Mouse (Mus musculus) hindbrain, embryonic 10.5 days (tissue): ENCODE results near the gene Dnm2. TPM values are rescaled to one million over a fixed set of nuclear protein-coding genes. Genes with fewer than 3 reads are reported as not detected.
"Not testable (repeated sequence)": the region's sequence is repeated elsewhere in the genome, so short reads cannot be mapped to it uniquely, and the experiment has no call there.

Experiments
- DNase-seq: peaks from one replicate; pipeline ENCODE4 v3.0.0-alpha.2; 2017; ENCODE audit warnings: low spot score
- H3K27ac ChIP-seq: fragments of 300-500 bp; sonication (generic); 2 replicates; pipeline ENCODE4 v1.5.1; 2016; ENCODE audit warnings: mild to moderate bottlenecking, moderate library complexity
- H3K27me3 ChIP-seq: fragments of 300-500 bp; sonication (generic); 2 replicates; pipeline ENCODE4 v1.6.1; 2016; ENCODE audit warnings: mild to moderate bottlenecking; ENCODE audit not compliant: poor library complexity, insufficient read depth, severe bottlenecking
- H3K36me3 ChIP-seq: fragments of 300-500 bp; sonication (generic); 2 replicates; pipeline ENCODE4 v1.6.1; 2016; ENCODE audit warnings: mild to moderate bottlenecking, moderate library complexity
- H3K4me1 ChIP-seq: fragments of 300-500 bp; sonication (generic); replicated peaks from 2 replicates; pipeline ENCODE4 v1.6.1; 2016; ENCODE audit warnings: mild to moderate bottlenecking
- H3K4me3 ChIP-seq: fragments of 300-500 bp; sonication (generic); 2 replicates; pipeline ENCODE4 v1.5.1; 2016; ENCODE audit warnings: mild to moderate bottlenecking, moderate library complexity
- H3K9me3 ChIP-seq: fragments of 300-500 bp; sonication (generic); 2 replicates; pipeline ENCODE4 v1.6.1; 2016; ENCODE audit warnings: mild to moderate bottlenecking, moderate library complexity
- WGBS: fragments of 180-500 bp; shearing (Covaris S2); methylation state at CpG from one replicate; pipeline ENCODE4 v1.1.7; 2016; 5-methylcytosine and 5-hydroxymethylcytosine counted together
- polyA plus RNA-seq: library from polyadenylated mRNA; unstranded; fragments of >200 nt; fragmentation: Nextera tagmentation; extraction: Ambion mirVana; gene quantifications from 2 replicates; pipeline ENCODE4 v1.2.1, GENCODE M21; 2016

Dnm2 gene
- polyA plus RNA-seq, 1 experiment from 2014 or later: 80.4 TPM

DNA sequence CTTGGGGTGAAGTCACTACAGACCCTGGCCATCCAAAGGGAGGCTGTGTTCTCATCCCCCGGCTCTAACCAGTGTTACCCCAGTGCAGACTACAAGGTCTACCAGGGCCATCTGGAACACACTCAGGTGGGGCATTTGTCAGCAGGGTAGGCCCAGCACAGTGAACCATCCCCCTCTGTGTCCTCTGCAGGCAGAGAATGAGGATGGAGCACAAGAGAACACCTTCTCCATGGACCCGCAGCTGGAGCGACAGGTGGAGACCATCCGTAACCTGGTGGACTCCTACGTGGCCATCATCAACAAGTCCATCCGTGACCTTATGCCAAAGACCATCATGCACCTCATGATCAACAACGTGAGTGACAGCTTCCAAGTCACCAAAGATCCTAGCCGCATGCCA is 78.6 kb downstream of the Dnm2 start:
- no peak for DNase-seq
- H3K27me3 ChIP-seq: no peaks in the 10 kb centered on the region
- H3K27ac ChIP-seq: no peak overlapping the region
- H3K9me3 ChIP-seq: no peaks in the 10 kb centered on the region
- no peak overlapping the region for H3K4me3 ChIP-seq
- H3K4me1 ChIP-seq: no peaks in the 10 kb centered on the region
- H3K36me3 ChIP-seq: peaks cover 79% of the 10 kb centered on the region
- 95% methylated on average over 8 of the region's 8 CpGs for WGBS

GRCm38 (mm10) chr9:21505767-21506166 is 81.1 kb downstream of the Dnm2 start:
- Histone ChIP-seq H3K4me1 (peaks cover 13% of the 10 kb centered on the region), H3K27ac (no peak overlapping the region), H3K27me3 (no peaks in the 10 kb centered on the region), H3K4me3 (no peak overlapping the region), H3K36me3 (peaks cover 70% of the 10 kb centered on the region), H3K9me3 (no peaks in the 10 kb centered on the region)
- no peak for DNase-seq

- Histone ChIP-seq H3K9me3 (no peaks in the 10 kb centered on the region), H3K4me3 (no peak overlapping the region), H3K4me1 (peaks cover 18% of the 10 kb centered on the region), H3K36me3 (peaks cover 63% of the 10 kb centered on the region), H3K27ac (no peak overlapping the region), H3K27me3 (no peaks in the 10 kb centered on the region)
- 93% methylated on average over 15 of the region's 15 CpGs for WGBS
- no peak for DNase-seq
These were observed 83.2 kb downstream of the Dnm2 start for GRCm38 (mm10) chr9:21507753-21508430.

- peak overlapping the region; percentile 75 for H3K4me3 ChIP-seq
- H3K27me3 ChIP-seq: no peaks in the 10 kb centered on the region
- WGBS: 80% methylated on average over 7 of the region's 7 CpGs
- H3K4me1 ChIP-seq: peaks cover 18% of the 10 kb centered on the region
- no peak for DNase-seq
- no peaks in the 10 kb centered on the region for H3K9me3 ChIP-seq
- 0 out of 2 replicates have a peak overlapping the region, but pooled peaks have one; percentile 93 for H3K27ac ChIP-seq
- H3K36me3 ChIP-seq: peaks cover 53% of the 10 kb centered on the region
These were observed 84.2 kb downstream of the Dnm2 start for GRCm38 (mm10) chr9:21508871-21509404.

DNA sequence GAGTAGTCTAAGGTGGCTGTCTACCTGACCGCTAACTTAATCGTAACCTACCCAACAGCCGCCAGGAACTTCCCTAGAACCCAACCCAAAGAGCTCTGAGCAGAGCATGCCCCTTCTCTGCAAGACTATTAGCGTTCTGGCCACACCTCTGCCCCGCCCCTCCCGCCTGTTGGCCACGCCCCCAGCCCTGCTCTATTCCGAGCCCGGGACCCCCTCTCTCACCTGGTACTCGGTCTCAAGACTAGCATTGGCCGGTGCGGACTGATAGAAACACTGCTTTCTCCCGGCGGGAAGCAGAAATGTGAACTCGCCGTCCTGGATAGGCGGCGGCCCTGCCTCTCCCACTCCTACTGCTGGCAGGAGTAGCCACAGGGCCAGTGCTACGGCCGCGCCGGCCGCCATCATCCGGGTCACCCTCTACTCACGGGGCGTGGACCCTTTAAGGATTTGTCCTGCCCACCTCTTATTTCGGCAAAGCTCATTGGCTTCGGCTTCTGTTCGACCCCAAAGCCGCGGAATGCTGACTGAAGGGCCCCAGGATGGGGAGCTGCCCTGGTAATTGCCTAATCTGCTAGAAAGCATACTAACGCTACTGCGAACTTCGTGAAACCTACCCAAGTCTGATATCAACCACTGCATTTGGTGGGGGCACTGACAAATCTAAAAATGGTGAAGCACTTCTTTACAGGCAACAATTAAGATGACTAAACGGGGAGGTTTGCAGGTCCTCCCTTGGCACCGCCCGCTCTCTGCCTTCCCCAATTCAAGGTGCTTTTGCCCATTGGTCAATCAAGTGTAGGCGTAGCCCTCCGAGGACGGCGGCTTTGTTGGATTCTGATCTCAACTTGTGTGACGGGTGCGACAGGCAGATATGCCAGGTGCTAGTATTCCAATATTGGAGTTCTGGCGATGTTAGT is 85.3 kb downstream of the Dnm2 start, which contains the start of gene Tmed1:
Gene Tmed1 (minus strand): TSS at position 481 of the 917 bp plus-strand sequence.
- H3K9me3 ChIP-seq: no peaks in the 10 kb centered on the region
- H3K27me3 ChIP-seq: no peaks in the 10 kb centered on the region
- H3K4me3 ChIP-seq: peak within 1 kb of the TSS; percentile 75
- H3K36me3 ChIP-seq: peaks cover 42% of the 10 kb centered on the region
- under 1% methylated on average over 44 of the region's 44 CpGs for WGBS
- peaks cover 18% of the 10 kb centered on the region for H3K4me1 ChIP-seq
- peak; percentile 97 for DNase-seq
- H3K27ac ChIP-seq: peak within 1 kb of the TSS; percentile 93

DNA sequence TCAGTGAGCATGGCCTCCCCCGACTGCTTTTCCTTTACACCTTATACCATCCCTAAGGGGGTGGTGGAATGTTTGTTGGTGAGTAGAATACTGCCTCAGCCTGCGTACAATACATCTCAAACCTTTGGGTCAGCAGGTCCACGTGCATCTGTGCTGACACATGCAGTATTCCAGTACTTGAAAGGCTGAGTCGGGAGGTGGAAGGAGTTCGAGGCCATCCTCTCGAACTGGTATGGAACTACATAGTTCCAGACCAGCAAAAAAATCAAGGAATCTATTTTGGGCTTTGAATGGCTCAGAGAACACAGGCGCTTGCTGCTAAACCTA is 85.9 kb downstream of the Dnm2 start:
- Histone ChIP-seq H3K36me3 (peaks cover 36% of the 10 kb centered on the region), H3K27ac (peak overlapping the region; percentile 93), H3K4me3 (peak overlapping the region; percentile 75), H3K27me3 (no peaks in the 10 kb centered on the region), H3K9me3 (no peaks in the 10 kb centered on the region), H3K4me1 (peaks cover 18% of the 10 kb centered on the region)
- no peak for DNase-seq
- WGBS: 6% methylated on average over 7 of the region's 7 CpGs

DNA sequence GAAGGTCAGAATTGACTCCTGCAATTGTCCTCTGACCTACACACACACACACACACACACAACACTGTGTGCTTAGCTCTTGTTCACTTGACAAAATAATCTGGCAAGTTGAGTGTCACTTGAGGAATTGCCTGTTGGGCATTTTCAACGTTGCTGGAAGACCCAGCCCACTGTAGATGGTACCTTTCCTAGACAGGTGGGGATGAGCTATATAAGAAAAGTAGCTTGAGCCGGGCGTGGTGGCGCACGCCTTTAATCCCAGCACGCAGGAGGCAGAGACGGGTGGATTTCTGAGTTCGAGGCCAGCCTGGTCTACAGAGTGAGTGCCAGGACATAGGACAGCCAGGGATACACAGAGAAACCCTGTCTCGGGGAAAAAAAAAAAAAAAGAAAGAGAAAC is 86.3 kb downstream of the Dnm2 start:
- H3K4me3 ChIP-seq: peak overlapping the region; percentile 75
- WGBS: 81% methylated on average over 9 of the region's 9 CpGs
- H3K9me3 ChIP-seq: no peaks in the 10 kb centered on the region
- H3K27ac ChIP-seq: peak overlapping the region; percentile 93
- no peaks in the 10 kb centered on the region for H3K27me3 ChIP-seq
- DNase-seq: no peak
- peaks cover 18% of the 10 kb centered on the region for H3K4me1 ChIP-seq
- peaks cover 32% of the 10 kb centered on the region for H3K36me3 ChIP-seq

DNA sequence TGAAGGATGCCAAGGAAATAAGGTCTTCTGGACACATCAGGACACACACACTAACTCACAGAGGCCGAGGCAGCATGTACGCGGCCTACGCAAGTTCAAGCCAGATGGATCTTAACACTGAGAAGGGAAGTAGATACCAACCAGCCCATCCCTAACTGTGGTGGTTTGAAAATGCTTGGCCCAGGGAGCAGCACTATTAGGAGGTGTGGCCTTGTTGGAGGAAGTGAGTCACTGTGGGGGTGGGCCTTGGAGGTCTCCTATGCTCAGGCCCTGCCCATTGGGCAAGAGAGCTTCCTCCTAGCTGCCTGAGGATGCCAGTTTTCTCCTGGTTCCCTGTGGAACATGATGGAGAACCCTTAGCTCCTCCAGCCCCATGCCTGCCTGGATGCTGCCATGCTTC is 88.8 kb downstream of the Dnm2 start:
- H3K9me3 ChIP-seq: no peaks in the 10 kb centered on the region
- H3K27ac ChIP-seq: no peak overlapping the region
- DNase-seq: no peak
- no peaks in the 10 kb centered on the region for H3K27me3 ChIP-seq
- H3K4me1 ChIP-seq: peaks cover 18% of the 10 kb centered on the region
- H3K4me3 ChIP-seq: no peak overlapping the region
- WGBS: 98% methylated on average over 4 of the region's 4 CpGs
- H3K36me3 ChIP-seq: peaks cover 7% of the 10 kb centered on the region

DNA sequence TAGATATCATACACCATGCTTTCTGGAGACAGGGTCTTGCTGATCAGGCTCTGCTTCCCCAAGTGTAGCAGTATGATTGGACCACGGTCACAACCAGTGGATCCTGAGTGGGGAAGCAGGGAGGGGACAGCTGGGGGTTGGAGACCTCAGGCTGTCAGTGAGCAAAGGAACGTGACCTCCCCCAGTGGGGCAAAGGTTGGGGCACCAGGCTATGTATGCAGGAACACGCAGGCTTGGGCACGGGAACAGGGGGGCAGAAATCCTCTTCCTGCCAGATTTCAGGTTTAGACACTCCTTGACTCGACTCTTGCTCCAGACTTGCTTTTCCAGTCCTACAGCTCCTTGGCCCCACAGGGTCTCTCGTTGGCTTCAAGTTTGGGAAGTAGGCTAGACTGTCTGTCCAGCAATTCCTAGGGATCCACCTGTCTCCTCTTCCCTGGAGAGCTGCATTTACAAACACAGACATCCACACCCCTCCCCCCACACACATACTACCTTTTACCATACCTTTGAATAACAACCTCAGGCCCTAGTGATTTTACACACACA is 93.3 kb downstream of the Dnm2 start:
- no peak for DNase-seq
- WGBS: 90% methylated on average over 6 of the region's 6 CpGs
- no peaks in the 10 kb centered on the region for H3K4me1 ChIP-seq

GRCm38 (mm10) chr9:21518690-21519089 is 94.0 kb downstream of the Dnm2 start:
- 84% methylated on average over 6 of the region's 6 CpGs for WGBS
- not testable (repeated sequence) for DNase-seq, H3K4me3 ChIP-seq, H3K9me3 ChIP-seq, H3K27ac ChIP-seq, H3K36me3 ChIP-seq, H3K4me1 ChIP-seq, H3K27me3 ChIP-seq

More for the DNA sequence above, 93.3 kb downstream of the Dnm2 start:
- no peak overlapping the region for H3K27ac ChIP-seq
- no peaks in the 10 kb centered on the region for H3K9me3 ChIP-seq
- no peaks in the 10 kb centered on the region for H3K27me3 ChIP-seq
- H3K36me3 ChIP-seq: peaks cover 3% of the 10 kb centered on the region; the same call in 1 of the 2 replicates
- H3K4me3 ChIP-seq: no peak overlapping the region

- H3K4me3 ChIP-seq: no peak overlapping the region
- WGBS: 85% methylated on average over 7 of the region's 7 CpGs
- peak overlapping the region; percentile 53; the same call in 1 of the 2 replicates for H3K27ac ChIP-seq
- H3K36me3 ChIP-seq: peaks cover 3% of the 10 kb centered on the region; the same call in 1 of the 2 replicates
- H3K4me1 ChIP-seq: peaks cover 20% of the 10 kb centered on the region
- no peaks in the 10 kb centered on the region for H3K27me3 ChIP-seq
- H3K9me3 ChIP-seq: no peaks in the 10 kb centered on the region
- no peak for DNase-seq
These were observed 100.6 kb downstream of the Dnm2 start for GRCm38 (mm10) chr9:21525142-21525936.

GRCm38 (mm10) chr9:21525937-21526633 is 101.4 kb downstream of the Dnm2 start, which contains the start of gene AB124611:
Gene AB124611, plus strand, starts transcription at chr9:21526176.
- Histone ChIP-seq H3K27ac (peak within 1 kb of the TSS; percentile 53), H3K4me1 (peaks cover 20% of the 10 kb centered on the region), H3K36me3 (peaks cover 9% of the 10 kb centered on the region; the same call in 1 of the 2 replicates), H3K4me3 (no peak within 1 kb of the TSS), H3K27me3 (no peaks in the 10 kb centered on the region), H3K9me3 (no peaks in the 10 kb centered on the region)
- no peak for DNase-seq
- WGBS: 68% methylated on average over 14 of the region's 14 CpGs
